Mouse (Mus musculus) ES-Bruce4 (cell line): ENCODE measurements around the gene Slc35a3. TPM values are rescaled to one million over a fixed set of nuclear protein-coding genes. Genes with fewer than 3 reads are reported as not detected.

Experiments
- H3K27ac ChIP-seq: 2 replicates; pipeline ENCODE4 v1.5.1; 2012; ENCODE audit warnings: low read length, inconsistent platforms; ENCODE audit not compliant: insufficient read depth
- H3K27me3 ChIP-seq: 2 replicates; pipeline ENCODE4 v1.6.1; 2012; ENCODE audit warnings: mild to moderate bottlenecking, low read length, inconsistent platforms; ENCODE audit not compliant: control insufficient read depth, poor library complexity, insufficient read depth, severe bottlenecking
- H3K36me3 ChIP-seq: 2 replicates; pipeline ENCODE4 v1.6.1; 2012; ENCODE audit warnings: inconsistent platforms, mild to moderate bottlenecking, low read length, moderate library complexity; ENCODE audit not compliant: control insufficient read depth, poor library complexity, insufficient read depth, severe bottlenecking
- H3K4me1 ChIP-seq: one replicate; pipeline ENCODE4 v1.8.1; 2011; ENCODE audit warnings: low read length; ENCODE audit not compliant: control insufficient read depth, insufficient read depth
- H3K4me3 ChIP-seq: 2 replicates; pipeline ENCODE4 v1.5.1; 2011; ENCODE audit warnings: low read depth, mild to moderate bottlenecking, low read length
- H3K9ac ChIP-seq: 2 replicates; pipeline ENCODE4 v1.6.1; 2012; ENCODE audit warnings: low read depth, mild to moderate bottlenecking, inconsistent platforms; ENCODE audit not compliant: poor library complexity, severe bottlenecking
- H3K9me3 ChIP-seq: replicated peaks from 2 replicates; pipeline ENCODE4 v1.6.1; 2012; ENCODE audit warnings: mild to moderate bottlenecking, low read length, inconsistent platforms; ENCODE audit not compliant: control insufficient read depth, poor library complexity, insufficient read depth, severe bottlenecking
- CTCF ChIP-seq: IDR thresholded peaks from one replicate; pipeline ENCODE4 v1.8.1; 2011; ENCODE audit warnings: low read depth, low read length
- EP300 ChIP-seq: IDR thresholded peaks from 2 replicates; pipeline ENCODE4 v1.6.1; 2011; ENCODE audit warnings: low read depth, low read length; ENCODE audit not compliant: insufficient read depth
- POLR2A ChIP-seq: IDR thresholded peaks from one replicate; pipeline ENCODE4 v1.8.1; 2011; ENCODE audit warnings: low read length; ENCODE audit not compliant: insufficient read depth
- polyA plus RNA-seq: library from polyadenylated mRNA; stranded (reverse); fragments of >200 nt; gene quantifications from 2 replicates; pipeline ENCODE4 v1.2.4, GENCODE M21; 2011; ENCODE audit warnings: low read depth; ENCODE audit not compliant: missing spikeins, insufficient read depth, insufficient read length

Slc35a3 gene
- polyA plus RNA-seq, 1 experiment, result 31.3 TPM

- Histone ChIP-seq H3K27me3 (no peaks in the 10 kb centered on the region), H3K36me3 (peaks cover 16% of the 10 kb centered on the region), H3K4me1 (peaks cover 2% of the 10 kb centered on the region), H3K4me3 (no peak overlapping the region), H3K27ac (no peak overlapping the region), H3K9me3 (no peaks in the 10 kb centered on the region), H3K9ac (no peak overlapping the region)
- TF ChIP-seq POLR2A (no peak), CTCF (no peak), EP300 (no peak)
These were observed 63.8 kb downstream of the Slc35a3 start for GRCm38 (mm10) chr3:116648805-116649204.

DNA sequence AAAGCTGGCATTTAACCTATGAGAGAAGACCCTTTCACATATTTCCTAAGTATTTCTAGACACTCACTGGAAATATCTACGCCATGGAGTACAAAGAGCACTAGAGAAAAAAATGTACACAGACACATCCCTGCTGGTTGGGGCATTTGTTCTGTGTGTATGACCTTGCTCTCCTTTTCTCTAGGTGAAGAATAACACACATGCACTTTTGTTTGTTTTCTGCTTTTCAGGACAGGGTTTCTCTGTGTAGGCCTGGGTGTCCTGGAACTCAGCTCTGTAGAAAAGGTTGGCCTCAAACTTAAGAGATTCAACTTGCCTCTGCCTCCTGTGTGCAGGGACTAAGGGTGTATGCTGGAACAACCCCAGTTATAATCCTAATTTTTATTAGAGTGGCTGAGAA lies 66.2 kb downstream of the Slc35a3 start:
- no peak for TF ChIP-seq EP300
- no peak for TF ChIP-seq CTCF
- TF ChIP-seq POLR2A, result no peak
- Histone ChIP-seq H3K36me3 (peaks cover 25% of the 10 kb centered on the region), H3K4me1 (peaks cover 2% of the 10 kb centered on the region), H3K27ac (no peak overlapping the region), H3K4me3 (no peak overlapping the region), H3K9me3 (no peaks in the 10 kb centered on the region), H3K27me3 (no peaks in the 10 kb centered on the region), H3K9ac (no peak overlapping the region)

- Histone ChIP-seq H3K4me3 (no peak overlapping the region), H3K9ac (no peak overlapping the region), H3K27me3 (no peaks in the 10 kb centered on the region), H3K27ac (no peak overlapping the region), H3K9me3 (no peaks in the 10 kb centered on the region), H3K4me1 (no peaks in the 10 kb centered on the region), H3K36me3 (peaks cover 47% of the 10 kb centered on the region)
- TF ChIP-seq POLR2A (no peak), CTCF (no peak), EP300 (no peak)
These were observed 70.3 kb downstream of the Slc35a3 start for GRCm38 (mm10) chr3:116642373-116642772.

DNA sequence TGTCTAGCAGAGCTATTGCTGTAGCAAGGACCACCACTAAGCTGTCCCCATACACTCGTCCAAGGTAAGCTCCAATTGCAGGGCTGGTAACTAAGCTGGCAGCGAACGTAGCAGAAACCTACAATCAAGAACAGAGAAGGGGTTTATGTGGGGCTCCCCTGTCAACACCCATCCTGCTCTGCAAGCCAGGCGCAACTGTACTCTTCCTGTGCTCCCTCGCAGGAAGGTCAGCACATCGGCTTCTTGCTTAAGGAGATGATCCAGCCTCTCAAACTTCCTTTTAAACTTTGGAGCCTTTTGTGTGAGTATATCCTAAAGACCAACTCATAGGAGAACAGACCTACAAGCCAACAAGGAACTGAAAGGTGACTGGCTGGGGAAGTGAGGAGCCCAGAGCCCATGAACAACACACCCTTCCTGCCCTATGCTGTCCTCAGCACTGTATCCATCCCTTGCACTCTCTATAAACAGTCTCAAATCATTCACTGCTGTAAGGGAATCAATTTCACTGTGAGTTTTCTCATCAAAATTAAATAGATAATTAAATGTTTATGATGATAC lies 70.7 kb downstream of the Slc35a3 start:
- no peaks in the 10 kb centered on the region for H3K27me3 ChIP-seq
- H3K36me3 ChIP-seq, result peaks cover 51% of the 10 kb centered on the region
- TF ChIP-seq EP300 (no peak), POLR2A (no peak), CTCF (no peak)

DNA sequence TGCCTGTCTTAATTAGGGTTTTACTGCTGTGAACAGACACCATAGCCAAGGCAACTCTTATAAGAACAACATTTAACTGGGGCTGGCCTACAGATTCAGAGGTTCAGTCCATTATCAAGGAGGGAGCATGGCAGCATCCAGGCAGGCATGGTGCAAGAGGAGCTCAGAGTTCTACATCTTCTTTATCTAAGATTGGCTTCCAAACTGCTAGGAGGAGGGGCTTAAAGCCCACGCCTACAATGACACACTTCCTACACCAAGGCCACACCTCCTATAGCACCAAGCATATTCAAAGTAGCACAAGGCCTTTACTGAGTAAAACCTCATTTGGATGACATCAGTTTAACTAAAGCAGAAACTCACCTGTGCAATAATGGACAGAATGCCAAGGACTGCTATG lies 72.6 kb downstream of the Slc35a3 start:
- H3K36me3 ChIP-seq, result peaks cover 43% of the 10 kb centered on the region
- H3K4me3 ChIP-seq, result no peak overlapping the region
- no peak for TF ChIP-seq EP300
- H3K4me1 ChIP-seq, result no peaks in the 10 kb centered on the region
- H3K9me3 ChIP-seq, result no peaks in the 10 kb centered on the region
- no peak overlapping the region for H3K27ac ChIP-seq
- H3K9ac ChIP-seq, result no peak overlapping the region
- H3K27me3 ChIP-seq, result no peaks in the 10 kb centered on the region

More for the DNA sequence above, 70.7 kb downstream of the Slc35a3 start:
- H3K27ac ChIP-seq, result no peak overlapping the region
- no peaks in the 10 kb centered on the region for H3K9me3 ChIP-seq
- no peak overlapping the region for H3K4me3 ChIP-seq
- H3K4me1 ChIP-seq, result no peaks in the 10 kb centered on the region
- H3K9ac ChIP-seq, result no peak overlapping the region

DNA sequence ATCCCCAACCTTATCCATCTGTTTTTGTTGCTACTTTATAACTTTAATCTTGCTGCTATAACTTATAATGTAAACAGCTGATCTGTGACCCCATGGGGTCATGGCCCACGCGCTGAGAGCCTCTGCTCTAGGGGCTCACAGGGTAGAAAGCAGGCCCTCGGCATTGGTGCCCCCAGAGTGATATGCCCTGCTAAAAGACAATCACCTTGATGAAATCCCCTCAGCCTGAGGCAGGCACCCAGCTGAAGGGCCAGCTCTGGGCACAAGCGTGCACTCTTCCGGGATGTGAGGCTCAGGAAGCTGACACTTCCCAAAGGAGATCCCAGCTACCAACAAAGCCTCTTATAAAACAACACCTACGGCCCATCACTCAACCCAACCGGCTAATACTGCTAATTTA lies 74.1 kb downstream of the Slc35a3 start:
- H3K9ac ChIP-seq, result no peak overlapping the region
- no peak overlapping the region for H3K27ac ChIP-seq
- H3K4me1 ChIP-seq, result no peaks in the 10 kb centered on the region
- H3K4me3 ChIP-seq, result no peak overlapping the region
- no peaks in the 10 kb centered on the region for H3K27me3 ChIP-seq
- peaks cover 48% of the 10 kb centered on the region for H3K36me3 ChIP-seq
- no peak for TF ChIP-seq EP300
- TF ChIP-seq POLR2A, result no peak
- TF ChIP-seq CTCF, result no peak
- H3K9me3 ChIP-seq, result no peaks in the 10 kb centered on the region
